Mouse (Mus musculus) right cerebral cortex, postnatal 25 days (tissue): ENCODE measurements around the gene C130032M10Rik.
"Not testable (repeated sequence)": the region's sequence is repeated elsewhere in the genome, so short reads cannot be mapped to it uniquely, and the experiment has no call there.

Experiments
- DNase-seq: peaks from one replicate; pipeline ENCODE4 v3.0.0; 2022

The C130032M10Rik gene

GRCm38 (mm10) chr9:114520529-114520928 lies 5.0 kb downstream of the C130032M10Rik start:
- DNase-seq, result not testable (repeated sequence)

GRCm38 (mm10) chr9:114522041-114522440 lies 6.5 kb downstream of the C130032M10Rik start:
- DNase-seq, result no peak

- DNase-seq, result no peak
These were observed 7.0 kb downstream of the C130032M10Rik start for GRCm38 (mm10) chr9:114522501-114522900.

- DNase-seq, result no peak
These were observed 9.7 kb downstream of the C130032M10Rik start for GRCm38 (mm10) chr9:114525073-114525633.

GRCm38 (mm10) chr9:114525891-114526290 lies 10.4 kb downstream of the C130032M10Rik start:
- DNase-seq, result no peak

- no peak for DNase-seq
These were observed 11.1 kb downstream of the C130032M10Rik start for GRCm38 (mm10) chr9:114526581-114526980.

- no peak for DNase-seq
These were observed 11.6 kb downstream of the C130032M10Rik start for GRCm38 (mm10) chr9:114527085-114527484.

- no peak for DNase-seq
These were observed 12.6 kb downstream of the C130032M10Rik start for GRCm38 (mm10) chr9:114527992-114528679.

- no peak for DNase-seq
These were observed 13.2 kb downstream of the C130032M10Rik start for GRCm38 (mm10) chr9:114528680-114529048.

GRCm38 (mm10) chr9:114531276-114531675 lies 15.8 kb downstream of the C130032M10Rik start:
- DNase-seq, result no peak

- no peak for DNase-seq
These were observed 18.4 kb downstream of the C130032M10Rik start for GRCm38 (mm10) chr9:114533848-114534247.

GRCm38 (mm10) chr9:114534747-114535517 lies 19.4 kb downstream of the C130032M10Rik start:
- no peak for DNase-seq

- DNase-seq, result no peak
These were observed 21.1 kb downstream of the C130032M10Rik start for GRCm38 (mm10) chr9:114536628-114537027.

- no peak for DNase-seq
These were observed 23.6 kb downstream of the C130032M10Rik start for GRCm38 (mm10) chr9:114538996-114539563.

GRCm38 (mm10) chr9:114541279-114541741 lies 25.8 kb downstream of the C130032M10Rik start:
- no peak for DNase-seq

GRCm38 (mm10) chr9:114543882-114544753 lies 28.6 kb downstream of the C130032M10Rik start:
- DNase-seq, result no peak

GRCm38 (mm10) chr9:114544754-114545393 lies 29.4 kb downstream of the C130032M10Rik start:
- DNase-seq, result no peak

- no peak for DNase-seq
These were observed 31.3 kb downstream of the C130032M10Rik start for GRCm38 (mm10) chr9:114546765-114547164.

- no peak for DNase-seq
These were observed 32.2 kb downstream of the C130032M10Rik start for GRCm38 (mm10) chr9:114547643-114548077.

- no peak for DNase-seq
These were observed 33.0 kb downstream of the C130032M10Rik start for GRCm38 (mm10) chr9:114548496-114548895.

GRCm38 (mm10) chr9:114549117-114549516 lies 33.6 kb downstream of the C130032M10Rik start:
- no peak for DNase-seq

- DNase-seq, result no peak
These were observed 34.5 kb downstream of the C130032M10Rik start for GRCm38 (mm10) chr9:114550033-114550432.
